Mouse (Mus musculus): ENCODE measurements around the gene Med29. TPM values are rescaled to one million over a fixed set of nuclear protein-coding genes. Genes with fewer than 3 reads are reported as not detected.
A peak's percentile ranks its signal among the peaks of the same experiment; 100 is the strongest.

Gene Med29
- total and polyA plus RNA-seq, 2 experiments from 2014 or later, result 45.8 to 51.4 TPM

DNA sequence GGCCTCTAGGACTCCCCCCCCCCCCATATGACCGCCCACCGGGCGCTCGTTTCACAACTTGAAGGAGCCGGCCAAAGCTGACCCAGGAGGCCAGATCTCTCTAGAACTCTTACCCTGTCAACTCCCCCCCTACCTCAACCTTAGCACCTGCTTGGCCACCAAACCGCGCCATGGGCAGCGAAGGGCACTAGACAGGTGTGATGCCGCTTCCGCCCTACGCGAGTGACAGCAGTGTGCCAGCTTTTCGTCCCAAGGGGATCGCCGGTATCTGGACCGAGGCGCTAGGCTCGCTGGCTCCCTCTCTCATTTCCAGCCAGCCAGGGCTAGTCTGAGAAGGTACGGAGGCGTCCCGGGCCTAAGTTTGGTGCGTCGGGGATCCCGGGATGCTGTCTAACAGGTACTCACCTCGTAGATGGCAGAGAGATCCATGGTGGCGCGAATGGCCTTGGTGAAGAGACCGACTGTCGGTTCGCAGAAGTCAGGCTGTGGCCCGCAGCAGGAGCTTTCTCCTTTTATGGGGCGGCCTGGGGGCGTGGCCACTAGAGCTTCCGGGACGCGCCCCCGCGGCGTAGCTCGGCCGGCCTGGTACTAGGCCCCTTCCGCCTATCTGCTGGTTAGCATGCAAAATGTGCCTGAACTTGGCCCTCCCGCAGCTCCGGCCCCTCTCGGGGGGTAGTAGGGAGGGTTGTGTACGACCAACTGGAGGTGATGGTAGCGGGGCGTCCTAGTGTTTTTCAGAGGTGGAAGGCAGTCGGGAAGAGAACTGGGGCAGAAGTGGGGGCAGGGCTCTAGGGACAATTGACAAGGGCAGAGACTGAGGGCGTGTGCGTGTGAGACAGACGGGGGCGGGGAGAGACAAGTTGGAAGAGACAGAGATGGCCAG is 13.5 kb downstream of the Med29 start:
- H3K9me3 ChIP-seq (replicated peaks; ENCODE audit: control insufficient read depth, low read length), result no peaks in the 10 kb centered on the region
- no peaks in the 10 kb centered on the region for H3K27me3 ChIP-seq (ENCODE audit: control insufficient read depth, insufficient read depth, low read length)
- peak; percentile 93 for DNase-seq (ENCODE audit: low spot score)
- H3K36me3 ChIP-seq (replicated peaks; ENCODE audit: control insufficient read depth, insufficient read depth, low read length), result peaks cover 13% of the 10 kb centered on the region
- peak overlapping the region; percentile 95 for H3K9ac ChIP-seq (replicated peaks; ENCODE audit: low read depth, low read length)
- ATAC-seq (ENCODE audit: insufficient read depth, low read depth), result peak; percentile 50
- H3K27ac ChIP-seq (ENCODE audit: low read depth), result peak overlapping the region; percentile 100
- peaks cover 62% of the 10 kb centered on the region for H3K4me1 ChIP-seq (ENCODE audit: control insufficient read depth, insufficient read depth)
- H3K4me2 ChIP-seq (ENCODE audit: low read depth, low read length), result peak overlapping the region; percentile 95
- no peak for TF ChIP-seq CTCF (IDR thresholded peaks at IDR 0.05; ENCODE audit: low read depth)
- no peak for TF ChIP-seq EP300 (IDR thresholded peaks at IDR 0.05; ENCODE audit: low read depth)
- H3K4me3 ChIP-seq (ENCODE audit: low read depth, low read length), result peak overlapping the region; percentile 89
- WGBS, result under 1% methylated on average over 52 of the region's 53 CpGs

- peak overlapping the region; percentile 95 for H3K9ac ChIP-seq (replicated peaks; ENCODE audit: low read depth, low read length)
- H3K4me3 ChIP-seq (ENCODE audit: low read depth, low read length), result peak overlapping the region; percentile 89
- WGBS, result 6% methylated on average over 32 of the region's 32 CpGs
- no peak for DNase-seq (ENCODE audit: low spot score)
- peak overlapping the region; percentile 100 for H3K27ac ChIP-seq (ENCODE audit: low read depth)
- H3K36me3 ChIP-seq (replicated peaks; ENCODE audit: control insufficient read depth, insufficient read depth, low read length), result peaks cover 13% of the 10 kb centered on the region
- no peaks in the 10 kb centered on the region for H3K9me3 ChIP-seq (replicated peaks; ENCODE audit: control insufficient read depth, low read length)
- H3K4me2 ChIP-seq (ENCODE audit: low read depth, low read length), result peak overlapping the region; percentile 95
- H3K27me3 ChIP-seq (ENCODE audit: control insufficient read depth, insufficient read depth, low read length), result no peaks in the 10 kb centered on the region
- no peak for ATAC-seq (ENCODE audit: insufficient read depth, low read depth)
- TF ChIP-seq EP300 (IDR thresholded peaks at IDR 0.05; ENCODE audit: low read depth), result no peak
- TF ChIP-seq CTCF (IDR thresholded peaks at IDR 0.05; ENCODE audit: low read depth), result no peak
- peaks cover 55% of the 10 kb centered on the region for H3K4me1 ChIP-seq (ENCODE audit: control insufficient read depth, insufficient read depth)
These were observed 14.3 kb downstream of the Med29 start for GRCm38 (mm10) chr7:28378066-28378690.

DNA sequence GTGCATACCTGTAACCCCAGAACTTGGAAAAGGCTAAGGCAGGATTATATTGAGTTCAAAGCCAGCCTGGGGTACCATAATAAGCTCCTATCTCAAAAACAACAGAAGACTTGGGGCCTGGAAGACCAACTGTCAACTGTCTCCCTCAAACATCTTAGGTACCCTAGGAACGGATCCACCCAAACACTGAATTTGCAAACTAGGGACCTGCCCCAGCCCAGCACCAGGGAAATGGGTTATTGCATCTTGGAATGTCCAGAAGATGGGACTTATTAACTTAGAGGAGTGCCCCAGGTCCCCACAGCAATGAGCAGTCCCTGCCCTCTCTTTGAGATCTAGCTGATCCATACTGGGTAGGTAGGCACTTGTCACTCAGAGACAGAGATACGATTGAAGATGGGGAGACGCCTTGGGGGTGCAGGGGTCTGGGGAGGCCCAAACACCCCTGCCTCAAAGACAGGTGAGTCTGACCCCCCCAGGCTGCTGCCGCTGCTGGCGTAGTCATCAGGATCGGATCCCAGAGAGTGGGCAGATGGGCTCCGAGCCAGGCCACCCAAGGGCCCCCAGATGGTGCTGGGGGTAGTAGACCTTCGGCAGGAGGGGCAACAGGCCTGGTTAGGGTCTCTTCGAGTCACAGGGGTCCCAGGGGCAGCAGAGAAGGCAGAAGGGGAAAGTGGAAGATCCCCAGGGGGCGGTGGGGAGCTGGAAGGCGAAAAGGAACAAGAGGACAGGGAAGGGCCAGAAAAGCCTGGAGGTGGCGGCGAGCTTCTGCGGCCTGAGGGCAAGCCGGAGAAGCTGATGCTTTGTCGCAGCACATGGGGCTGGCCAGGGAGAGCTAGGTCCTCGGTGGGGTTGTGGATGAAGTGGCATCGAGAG is 15.1 kb downstream of the Med29 start:
- peak overlapping the region; percentile 95 for H3K4me2 ChIP-seq (ENCODE audit: low read depth, low read length)
- H3K27ac ChIP-seq (ENCODE audit: low read depth), result peak overlapping the region; percentile 100
- ATAC-seq (ENCODE audit: insufficient read depth, low read depth) (no peak), DNase-seq (ENCODE audit: low spot score) (no peak)
- no peaks in the 10 kb centered on the region for H3K27me3 ChIP-seq (ENCODE audit: control insufficient read depth, insufficient read depth, low read length)
- peaks cover 47% of the 10 kb centered on the region for H3K4me1 ChIP-seq (ENCODE audit: control insufficient read depth, insufficient read depth)
- peak overlapping the region; percentile 95 for H3K9ac ChIP-seq (replicated peaks; ENCODE audit: low read depth, low read length)
- TF ChIP-seq CTCF (IDR thresholded peaks at IDR 0.05; ENCODE audit: low read depth) (no peak), EP300 (IDR thresholded peaks at IDR 0.05; ENCODE audit: low read depth) (no peak)
- WGBS, result 48% methylated on average over 18 of the region's 18 CpGs
- H3K9me3 ChIP-seq (replicated peaks; ENCODE audit: control insufficient read depth, low read length), result no peaks in the 10 kb centered on the region
- peak overlapping the region; percentile 89 for H3K4me3 ChIP-seq (ENCODE audit: low read depth, low read length)
- peaks cover 13% of the 10 kb centered on the region for H3K36me3 ChIP-seq (replicated peaks; ENCODE audit: control insufficient read depth, insufficient read depth, low read length)

GRCm38 (mm10) chr7:28376011-28376771 is 16.3 kb downstream of the Med29 start:
- TF ChIP-seq CTCF (IDR thresholded peaks at IDR 0.05; ENCODE audit: low read depth) (no peak), EP300 (IDR thresholded peaks at IDR 0.05; ENCODE audit: low read depth) (peak; percentile 23; the same call in 1 of the 2 replicates)
- Histone ChIP-seq H3K9ac (replicated peaks; ENCODE audit: low read depth, low read length) (peak overlapping the region; percentile 65), H3K4me1 (ENCODE audit: control insufficient read depth, insufficient read depth) (peaks cover 38% of the 10 kb centered on the region), H3K27me3 (ENCODE audit: control insufficient read depth, insufficient read depth, low read length) (no peaks in the 10 kb centered on the region), H3K9me3 (replicated peaks; ENCODE audit: control insufficient read depth, low read length) (no peaks in the 10 kb centered on the region), H3K4me2 (ENCODE audit: low read depth, low read length) (peak overlapping the region; percentile 95), H3K4me3 (ENCODE audit: low read depth, low read length) (peak overlapping the region; percentile 89), H3K27ac (ENCODE audit: low read depth) (peak overlapping the region; percentile 100), H3K36me3 (replicated peaks; ENCODE audit: control insufficient read depth, insufficient read depth, low read length) (peaks cover 13% of the 10 kb centered on the region)
- DNase-seq (ENCODE audit: low spot score) (peak; percentile 81), ATAC-seq (ENCODE audit: insufficient read depth, low read depth) (no peak)
- 5% methylated on average over 30 of the region's 30 CpGs for WGBS
